Mouse (Mus musculus) stomach, embryonic 15.5 days (tissue): ENCODE measurements around the gene Metap1d. TPM values are rescaled to one million over a fixed set of nuclear protein-coding genes. Genes with fewer than 3 reads are reported as not detected.

Source experiments
- ATAC-seq: fragments of 200-750 bp; cut with Nextera tagmentation; 2 replicates; pipeline ENCODE4 v1.8.0; 2017; ENCODE audit warnings: low read depth, moderate number of reproducible peaks, moderate TSS enrichment; ENCODE audit not compliant: insufficient read depth, low FRiP score
- H3K27ac ChIP-seq: fragments of 300-500 bp; sonication (generic); 2 replicates; pipeline ENCODE4 v1.5.1; 2015; ENCODE audit warnings: mild to moderate bottlenecking, inconsistent platforms
- H3K27me3 ChIP-seq: fragments of 300-500 bp; sonication (generic); replicated peaks from 2 replicates; pipeline ENCODE4 v1.6.1; 2015; ENCODE audit warnings: inconsistent platforms
- H3K36me3 ChIP-seq: fragments of 300-500 bp; sonication (generic); 2 replicates; pipeline ENCODE4 v1.6.1; 2015; ENCODE audit warnings: inconsistent platforms
- H3K4me1 ChIP-seq: fragments of 300-500 bp; sonication (generic); 2 replicates; pipeline ENCODE4 v1.6.1; 2015; ENCODE audit warnings: inconsistent platforms
- H3K4me2 ChIP-seq: fragments of 300-500 bp; sonication (generic); 2 replicates; pipeline ENCODE4 v1.6.1; 2015; ENCODE audit warnings: mild to moderate bottlenecking, inconsistent platforms
- H3K4me3 ChIP-seq: fragments of 300-500 bp; sonication (generic); replicated peaks from 2 replicates; pipeline ENCODE4 v1.5.1; 2015; ENCODE audit warnings: inconsistent platforms
- H3K9ac ChIP-seq: fragments of 300-500 bp; sonication (generic); 2 replicates; pipeline ENCODE4 v1.6.1; 2015; ENCODE audit warnings: inconsistent platforms
- H3K9me3 ChIP-seq: fragments of 300-500 bp; sonication (generic); 2 replicates; pipeline ENCODE4 v1.6.1; 2016; ENCODE audit warnings: inconsistent platforms
- WGBS: fragments of 180-500 bp; shearing (Covaris S2); methylation state at CpG from one replicate; pipeline ENCODE4 v1.1.7; 2015; 5-methylcytosine and 5-hydroxymethylcytosine counted together
- polyA plus RNA-seq: library from polyadenylated mRNA; unstranded; fragments of >200 nt; fragmentation: Nextera tagmentation; extraction: Ambion mirVana; gene quantifications from 2 replicates; pipeline ENCODE4 v1.2.1, GENCODE M21; 2015

Metap1d gene
- polyA plus RNA-seq, 1 experiment from 2014 or later = 35.6 TPM

DNA sequence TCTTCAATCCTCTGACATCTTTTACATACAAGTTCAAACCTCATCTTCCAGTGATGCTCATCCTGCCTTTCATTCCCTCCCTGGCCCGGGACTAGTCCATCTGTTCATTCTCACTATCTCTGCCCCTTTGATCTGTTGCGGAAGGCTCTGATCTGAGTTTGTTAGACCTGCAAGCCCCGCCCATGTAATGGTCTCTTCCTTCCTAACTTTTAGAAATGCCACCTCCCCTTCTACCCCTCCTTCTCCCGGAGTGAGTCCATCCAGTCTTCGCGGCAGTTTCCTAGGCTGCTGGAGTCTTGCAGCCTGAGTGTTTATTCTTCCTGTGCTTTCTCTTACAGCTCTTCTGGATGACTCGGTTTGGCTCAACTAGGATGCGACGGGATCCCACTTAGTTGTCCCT lies 113.4 kb downstream of the Metap1d start:
- Histone ChIP-seq H3K4me3 (no peak overlapping the region), H3K36me3 (no peaks in the 10 kb centered on the region), H3K4me2 (no peak overlapping the region), H3K27me3 (no peaks in the 10 kb centered on the region), H3K27ac (no peak overlapping the region), H3K4me1 (no peaks in the 10 kb centered on the region), H3K9ac (no peak overlapping the region), H3K9me3 (no peaks in the 10 kb centered on the region)
- 70% methylated on average over 9 of the region's 9 CpGs for WGBS
- no peak for ATAC-seq

DNA sequence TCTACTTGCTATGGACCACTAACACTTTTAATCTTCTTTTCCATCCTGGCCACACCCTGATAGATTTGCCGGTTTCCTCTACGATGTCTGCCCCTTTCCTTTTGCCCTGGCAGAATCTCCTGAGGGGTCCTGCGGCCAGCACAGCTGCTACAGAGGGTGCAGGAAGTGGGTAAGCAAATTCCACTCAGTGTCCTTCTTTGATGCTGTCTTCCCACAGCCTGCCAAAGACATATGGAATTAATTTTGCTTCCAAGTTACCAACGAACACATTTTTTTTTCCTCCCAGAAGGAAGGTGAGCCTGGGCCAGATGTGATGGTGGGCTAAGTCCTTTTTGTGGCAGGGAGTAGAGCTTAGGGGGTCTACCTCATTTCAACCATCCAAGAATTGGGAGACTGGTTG lies 120.7 kb downstream of the Metap1d start:
- H3K36me3 ChIP-seq = no peaks in the 10 kb centered on the region
- no peaks in the 10 kb centered on the region for H3K4me1 ChIP-seq
- H3K4me3 ChIP-seq = no peak overlapping the region
- H3K9ac ChIP-seq = no peak overlapping the region
- 50% methylated on average over 4 of the region's 4 CpGs for WGBS
- ATAC-seq = no peak
- H3K4me2 ChIP-seq = no peak overlapping the region
- H3K27ac ChIP-seq = no peak overlapping the region
- H3K27me3 ChIP-seq = no peaks in the 10 kb centered on the region
- no peaks in the 10 kb centered on the region for H3K9me3 ChIP-seq

Other genes starting within 250 kb of the Metap1d start
- 78.1 and 80.5 TPM in 2 replicates for gene Dync1i2, start 241.6 kb upstream of the Metap1d start, polyA plus RNA-seq
- 30.0 and 33.8 TPM in 2 replicates for gene Slc25a12, start 85.5 kb upstream of the Metap1d start, polyA plus RNA-seq
- 111 and 116 TPM in 2 replicates for gene Hat1, start 64.3 kb upstream of the Metap1d start, polyA plus RNA-seq
- gene Dlx1, start 74.8 kb downstream of the Metap1d start, polyA plus RNA-seq = 10.3 and 11.3 TPM in 2 replicates
- 3.9 and 4.2 TPM in 2 replicates for gene Dlx2, start 93.5 kb downstream of the Metap1d start, polyA plus RNA-seq